Mouse (Mus musculus) E14TG2a.4 (cell line): ENCODE data around the gene Olfr1053.

Experiments
- CTCF ChIP-seq: conservative IDR thresholded peaks from 2 replicates; pipeline ENCODE4 v1.5.1; 2014; ENCODE audit warnings: low read length
- POU5F1 ChIP-seq: IDR thresholded peaks from 2 replicates; pipeline ENCODE4 v1.6.1; 2014; ENCODE audit warnings: low read length, borderline replicate concordance

GRCm38 (mm10) chr2:86292155-86292554 is 22.9 kb downstream of the Olfr1053 start, which contains the start of gene Olfr1052:
- TF ChIP-seq CTCF = no peak
- no peak for TF ChIP-seq POU5F1
